Mouse (Mus musculus) kidney, embryonic 16.5 days (tissue): ENCODE data around the gene Polr3h. TPM values are rescaled to one million over a fixed set of nuclear protein-coding genes. Genes with fewer than 3 reads are reported as not detected.

Experiments
- ATAC-seq: fragments of 200-750 bp; cut with Nextera tagmentation; 2 replicates; pipeline ENCODE4 v1.8.0; 2017; ENCODE audit warnings: moderate TSS enrichment; ENCODE audit not compliant: low FRiP score, low TSS enrichment
- H3K27ac ChIP-seq: fragments of 300-500 bp; sonication (generic); 2 replicates; pipeline ENCODE4 v1.5.1; 2014; ENCODE audit warnings: low read length
- H3K27me3 ChIP-seq: fragments of 300-500 bp; sonication (generic); 2 replicates; pipeline ENCODE4 v1.6.1; 2014; ENCODE audit warnings: low read length, control low read depth, mixed read lengths; ENCODE audit not compliant: insufficient read depth
- H3K36me3 ChIP-seq: fragments of 300-500 bp; sonication (generic); 2 replicates; pipeline ENCODE4 v1.6.1; 2014; ENCODE audit warnings: low read length, control low read depth, mixed read lengths; ENCODE audit not compliant: insufficient read depth
- H3K4me1 ChIP-seq: fragments of 300-500 bp; sonication (generic); 2 replicates; pipeline ENCODE4 v1.6.1; 2014; ENCODE audit warnings: low read length, control low read depth, mixed read lengths; ENCODE audit not compliant: insufficient read depth
- H3K4me2 ChIP-seq: fragments of 300-500 bp; sonication (generic); replicated peaks from 2 replicates; pipeline ENCODE4 v1.6.1; 2014; ENCODE audit warnings: low read depth, low read length
- H3K4me3 ChIP-seq: fragments of 300-500 bp; sonication (generic); 2 replicates; pipeline ENCODE4 v1.5.1; 2014; ENCODE audit warnings: mild to moderate bottlenecking, low read length
- H3K9ac ChIP-seq: fragments of 300-500 bp; sonication (generic); replicated peaks from 2 replicates; pipeline ENCODE4 v1.6.1; 2014; ENCODE audit warnings: low read length
- H3K9me3 ChIP-seq: fragments of 300-500 bp; sonication (generic); 2 replicates; pipeline ENCODE4 v1.6.1; 2016; ENCODE audit warnings: low read length, control low read depth
- WGBS: fragments of 180-500 bp; shearing (Covaris S2); extraction: QIAGEN DNeasy Blood & Tissue Kit; methylation state at CpG from one replicate; pipeline ENCODE4 v1.1.7; 2014; 5-methylcytosine and 5-hydroxymethylcytosine counted together
- polyA plus RNA-seq: library from polyadenylated mRNA; unstranded; fragments of >200 nt; fragmentation: Nextera tagmentation; extraction: Ambion mirVana; gene quantifications from 2 replicates; pipeline ENCODE4 v1.2.1, GENCODE M21; 2015

The Polr3h gene
- polyA plus RNA-seq, 1 experiment from 2014 or later = 98.5 TPM

DNA sequence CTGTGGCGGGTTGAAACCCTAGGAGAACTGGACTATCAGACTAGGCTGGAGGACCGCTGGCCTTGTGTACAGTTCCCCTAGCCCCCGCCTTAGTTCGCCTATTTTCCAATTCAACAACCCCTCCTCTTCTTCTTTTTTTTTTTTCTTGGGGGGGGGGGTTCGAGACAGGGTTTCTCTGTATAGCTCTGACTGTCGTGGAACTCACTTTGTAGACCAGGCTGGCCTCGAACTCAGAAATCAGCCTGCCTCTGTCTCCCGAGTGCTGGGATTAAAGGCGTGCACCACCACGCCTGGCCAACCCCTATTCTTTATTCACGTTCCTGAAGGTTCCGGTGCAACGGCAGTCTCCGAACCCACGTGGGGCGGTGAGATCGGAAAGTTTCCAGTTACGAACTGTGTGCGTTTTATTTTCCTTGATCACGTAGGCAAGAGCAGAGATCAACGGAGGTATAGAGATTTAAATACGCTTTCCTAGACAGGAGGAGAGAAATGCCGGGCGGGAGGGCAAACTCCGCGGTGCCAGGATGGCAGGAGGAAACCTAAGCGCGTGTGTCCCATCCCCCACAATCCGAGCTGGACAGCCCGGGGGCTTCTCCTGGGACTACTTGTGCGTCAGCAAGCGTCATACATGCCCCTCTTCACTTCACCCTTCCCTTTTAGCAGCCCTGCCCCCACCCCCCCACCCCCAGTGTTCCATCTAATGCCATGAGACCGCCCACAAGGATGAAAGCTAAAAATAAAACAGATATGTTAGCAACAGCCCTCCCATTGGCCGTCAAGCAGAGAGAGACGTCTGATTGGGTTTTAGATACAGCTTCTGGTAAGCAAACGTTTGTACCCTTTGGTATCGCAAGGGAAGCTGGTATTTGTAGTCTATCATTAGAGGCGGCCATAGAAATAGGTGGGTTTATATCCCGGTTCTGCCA, 66.4 kb downstream of the Polr3h start:
- Histone ChIP-seq H3K36me3 (peaks cover 6% of the 10 kb centered on the region; the same call in 1 of the 2 replicates), H3K4me2 (peak overlapping the region; percentile 89), H3K27me3 (no peaks in the 10 kb centered on the region), H3K9me3 (no peaks in the 10 kb centered on the region), H3K4me1 (peaks cover 27% of the 10 kb centered on the region), H3K9ac (peak overlapping the region; percentile 99), H3K27ac (peak overlapping the region; percentile 99), H3K4me3 (peak overlapping the region; percentile 99)
- ATAC-seq = peak; percentile 87
- WGBS = under 1% methylated on average over 39 of the region's 39 CpGs

DNA sequence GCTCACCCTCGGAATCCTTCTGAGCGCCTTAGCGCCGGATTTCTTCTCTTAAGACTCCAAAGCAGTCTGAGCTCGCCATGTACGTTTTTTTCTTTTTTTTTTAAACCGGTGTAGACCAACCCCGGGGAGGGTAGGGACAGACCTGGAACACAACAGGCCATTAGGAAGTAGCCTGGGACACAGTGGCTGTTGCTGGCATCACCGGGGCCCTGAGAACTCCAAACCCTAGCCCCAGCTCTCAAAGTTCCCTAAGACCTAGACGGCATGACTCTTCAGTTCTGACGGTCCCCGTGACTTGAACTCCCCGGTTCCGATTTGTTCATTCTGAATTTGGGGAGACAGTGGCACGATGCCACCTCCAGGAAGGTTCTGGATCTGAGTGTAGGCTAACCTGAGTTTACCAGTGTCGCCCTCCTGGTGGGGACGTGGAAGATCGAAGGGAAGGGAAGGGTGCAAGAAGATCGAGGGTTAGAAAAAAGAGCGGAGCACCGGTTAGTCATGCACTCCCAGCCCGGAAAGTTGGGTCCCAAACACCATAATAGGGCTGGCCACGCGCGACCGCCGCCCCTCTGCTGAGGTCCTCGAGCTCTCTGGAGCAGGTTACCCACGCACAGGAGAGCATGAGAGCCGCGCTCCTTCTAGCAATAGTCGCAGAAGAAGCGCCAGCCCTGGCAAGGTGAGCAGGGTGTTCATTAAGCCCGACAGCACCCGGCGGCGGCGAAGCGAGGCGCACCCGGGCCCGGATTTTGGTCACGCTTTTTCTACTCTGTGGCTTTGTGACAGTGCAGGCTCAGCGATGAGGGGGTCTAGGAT, 67.3 kb downstream of the Polr3h start, which contains the start of gene Tob2:
Gene Tob2, minus strand, starts transcription at position 280 of the 813 bp plus-strand sequence.
- H3K9me3 ChIP-seq = no peaks in the 10 kb centered on the region
- ATAC-seq = peak; percentile 21
- H3K4me3 ChIP-seq = peak within 1 kb of the TSS; percentile 99
- H3K36me3 ChIP-seq = peaks cover 8% of the 10 kb centered on the region; the same call in 1 of the 2 replicates
- peak within 1 kb of the TSS; percentile 99 for H3K9ac ChIP-seq
- peaks cover 27% of the 10 kb centered on the region for H3K4me1 ChIP-seq
- peak within 1 kb of the TSS; percentile 89 for H3K4me2 ChIP-seq
- WGBS = under 1% methylated on average over 44 of the region's 44 CpGs
- H3K27me3 ChIP-seq = no peaks in the 10 kb centered on the region
- H3K27ac ChIP-seq = peak within 1 kb of the TSS; percentile 99

DNA sequence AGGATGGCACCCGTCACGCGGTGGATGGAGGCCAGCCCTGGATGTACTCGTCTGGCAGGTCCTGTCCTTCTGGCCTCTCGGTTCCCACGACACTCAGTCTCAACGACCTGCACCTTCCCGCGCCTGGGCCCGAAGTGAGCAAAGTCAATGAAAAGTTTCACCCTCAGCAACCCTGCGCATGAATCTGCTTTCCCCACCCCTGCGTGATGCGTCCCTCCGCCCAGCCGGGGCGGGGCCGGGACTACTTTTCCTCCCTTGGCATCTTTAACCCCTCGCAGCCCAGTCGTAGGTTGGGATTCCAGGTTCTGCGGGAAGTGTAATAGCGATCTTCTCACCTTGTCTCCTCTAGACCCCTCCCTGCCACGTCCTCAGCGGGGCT, 67.9 kb downstream of the Polr3h start:
- WGBS = 0% methylated on average over 23 of the region's 23 CpGs
- ATAC-seq = peak; percentile 32
- no peaks in the 10 kb centered on the region for H3K27me3 ChIP-seq
- peak overlapping the region; percentile 99 for H3K4me3 ChIP-seq
- peak overlapping the region; percentile 99 for H3K9ac ChIP-seq
- H3K9me3 ChIP-seq = no peaks in the 10 kb centered on the region
- peaks cover 8% of the 10 kb centered on the region; the same call in 1 of the 2 replicates for H3K36me3 ChIP-seq
- H3K4me2 ChIP-seq = peak overlapping the region; percentile 89
- peaks cover 27% of the 10 kb centered on the region for H3K4me1 ChIP-seq
- H3K27ac ChIP-seq = peak overlapping the region; percentile 99

DNA sequence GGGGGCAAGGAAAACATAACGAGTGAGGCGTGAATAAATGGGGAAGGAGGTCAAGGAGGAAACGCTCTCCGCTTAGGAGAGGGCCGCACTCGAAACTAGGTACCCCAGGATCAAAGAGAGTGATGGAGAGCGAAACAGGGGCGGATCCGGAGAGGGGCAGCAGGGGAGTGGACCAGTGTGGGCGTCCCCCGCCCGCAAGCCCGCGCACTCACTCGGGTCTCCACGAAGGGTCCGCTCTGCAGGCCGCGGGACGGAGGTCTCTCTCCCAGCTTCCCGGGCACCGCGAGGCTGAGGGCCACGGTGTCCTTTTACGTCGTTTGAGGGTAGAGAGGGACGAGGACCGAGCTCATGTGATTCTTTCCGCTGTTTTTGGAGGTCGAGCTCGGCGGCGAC, 68.3 kb downstream of the Polr3h start:
- ATAC-seq = 0 out of 2 replicates have a peak, but pooled peaks have one; percentile 4
- Histone ChIP-seq H3K9me3 (no peaks in the 10 kb centered on the region), H3K4me1 (peaks cover 27% of the 10 kb centered on the region), H3K36me3 (peaks cover 11% of the 10 kb centered on the region; the same call in 1 of the 2 replicates), H3K9ac (peak overlapping the region; percentile 99), H3K27ac (peak overlapping the region; percentile 99), H3K27me3 (no peaks in the 10 kb centered on the region), H3K4me3 (peak overlapping the region; percentile 99), H3K4me2 (peak overlapping the region; percentile 89)
- 0% methylated on average over 33 of the region's 33 CpGs for WGBS

DNA sequence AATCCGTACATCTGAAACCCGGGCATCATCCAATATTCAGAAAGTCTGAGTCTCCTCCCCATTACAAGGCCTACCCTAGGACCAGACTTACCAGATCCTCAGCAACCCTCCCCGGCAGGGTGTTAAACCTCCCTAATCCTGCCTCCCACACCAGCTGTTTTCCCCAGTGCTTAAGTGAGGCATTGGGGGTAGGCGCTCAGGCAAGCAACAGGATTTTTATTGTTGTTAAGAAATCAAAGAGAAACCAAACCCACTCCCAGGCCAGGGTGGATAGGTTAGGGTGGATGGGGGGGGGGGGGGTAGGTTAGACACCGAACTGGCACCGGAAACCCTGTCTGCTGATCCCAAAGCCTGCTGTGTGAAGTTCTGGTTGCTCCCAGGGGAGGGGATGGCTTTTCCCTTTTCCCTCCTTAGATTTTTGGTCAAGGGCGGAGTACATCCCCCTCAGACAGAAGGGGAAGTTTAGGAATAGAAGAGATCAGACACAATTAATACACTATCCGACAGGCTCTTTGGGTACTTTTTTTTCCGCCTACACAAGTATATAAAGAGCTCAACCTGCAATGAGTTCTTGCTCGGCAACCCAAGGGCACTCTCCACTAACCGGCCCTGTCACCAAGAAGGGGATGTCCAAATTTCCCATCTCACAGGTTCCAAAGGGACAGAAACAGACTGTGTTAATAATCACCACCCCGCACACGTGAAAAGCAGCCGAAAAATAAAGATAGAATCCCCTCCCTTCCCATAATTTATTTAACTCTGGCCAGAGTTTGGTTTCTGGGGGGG, 68.9 kb downstream of the Polr3h start:
- no peaks in the 10 kb centered on the region for H3K9me3 ChIP-seq
- H3K4me3 ChIP-seq = peak overlapping the region; percentile 99
- ATAC-seq = no peak
- peaks cover 27% of the 10 kb centered on the region for H3K4me1 ChIP-seq
- peak overlapping the region; percentile 89 for H3K4me2 ChIP-seq
- WGBS = under 1% methylated on average over 14 of the region's 14 CpGs
- H3K9ac ChIP-seq = peak overlapping the region; percentile 99
- peaks cover 16% of the 10 kb centered on the region; the same call in 1 of the 2 replicates for H3K36me3 ChIP-seq
- no peaks in the 10 kb centered on the region for H3K27me3 ChIP-seq
- H3K27ac ChIP-seq = peak overlapping the region; percentile 99

DNA sequence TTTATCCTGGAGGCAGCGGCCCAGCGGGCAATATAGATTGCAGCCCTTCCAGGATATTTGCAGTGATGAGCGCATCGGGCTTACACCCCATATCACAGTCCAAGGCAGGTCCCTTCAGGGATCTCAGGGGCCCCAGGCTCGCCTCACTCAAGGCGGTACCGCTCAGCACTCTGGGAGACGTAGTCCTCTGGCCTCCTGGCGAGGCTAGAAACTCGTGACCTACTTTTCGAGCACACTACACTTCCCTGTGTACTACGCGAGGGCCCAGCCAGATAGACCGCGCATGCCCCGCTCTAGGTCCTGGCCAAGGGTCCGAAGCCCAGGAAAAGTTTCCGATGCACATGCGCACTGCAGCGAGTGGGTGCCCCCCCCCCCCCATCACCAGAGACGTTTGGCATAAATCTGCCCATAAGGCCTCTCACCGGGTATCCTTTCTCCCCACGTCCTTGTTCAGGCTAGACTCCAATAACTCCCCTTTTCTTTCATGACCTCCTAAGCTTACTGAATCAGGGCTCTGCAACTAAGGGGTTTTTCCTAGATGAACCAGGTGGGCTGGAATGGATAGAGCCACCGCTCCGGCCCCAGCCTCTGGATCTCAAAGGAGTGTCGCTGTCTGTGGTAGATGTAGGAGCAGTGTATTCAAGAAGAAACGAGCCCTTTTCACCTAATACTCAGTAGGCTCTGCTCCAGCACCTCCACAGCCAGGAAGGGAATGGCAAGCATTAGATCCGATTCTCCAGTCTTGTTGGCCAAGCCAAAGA, 69.8 kb downstream of the Polr3h start:
- peak overlapping the region; percentile 99 for H3K9ac ChIP-seq
- no peaks in the 10 kb centered on the region for H3K9me3 ChIP-seq
- peak overlapping the region; percentile 89 for H3K4me2 ChIP-seq
- ATAC-seq = peak; percentile 90
- peak overlapping the region; percentile 99 for H3K27ac ChIP-seq
- H3K36me3 ChIP-seq = peaks cover 25% of the 10 kb centered on the region
- peak overlapping the region; percentile 99 for H3K4me3 ChIP-seq
- H3K27me3 ChIP-seq = no peaks in the 10 kb centered on the region
- under 1% methylated on average over 28 of the region's 28 CpGs for WGBS
- H3K4me1 ChIP-seq = peaks cover 27% of the 10 kb centered on the region

DNA sequence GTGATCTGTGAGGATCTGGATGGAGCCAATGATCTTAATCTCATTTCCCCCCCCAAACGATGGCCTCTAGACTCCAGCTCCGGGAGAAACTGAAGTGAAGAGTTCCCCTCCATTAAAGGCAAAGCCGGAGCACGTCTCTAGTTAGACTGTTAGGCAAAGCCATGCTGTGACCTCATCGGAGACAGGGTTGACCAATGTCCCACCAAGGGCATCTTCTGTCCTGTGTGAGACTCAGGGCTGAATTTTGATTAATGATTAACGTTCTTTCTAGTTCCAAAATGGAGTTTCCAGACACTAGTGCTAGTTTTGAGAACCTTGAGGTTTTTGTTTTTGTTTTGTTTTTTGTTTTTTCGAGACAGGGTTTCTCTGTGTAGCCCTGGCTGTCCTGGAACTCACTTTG, 73.0 kb downstream of the Polr3h start:
- no peaks in the 10 kb centered on the region for H3K27me3 ChIP-seq
- no peak overlapping the region for H3K4me3 ChIP-seq
- peaks cover 12% of the 10 kb centered on the region for H3K4me1 ChIP-seq
- H3K9ac ChIP-seq = no peak overlapping the region
- 79% methylated on average over 7 of the region's 7 CpGs for WGBS
- H3K9me3 ChIP-seq = no peaks in the 10 kb centered on the region
- no peak for ATAC-seq
- peaks cover 49% of the 10 kb centered on the region for H3K36me3 ChIP-seq
- no peak overlapping the region for H3K4me2 ChIP-seq
- H3K27ac ChIP-seq = no peak overlapping the region

DNA sequence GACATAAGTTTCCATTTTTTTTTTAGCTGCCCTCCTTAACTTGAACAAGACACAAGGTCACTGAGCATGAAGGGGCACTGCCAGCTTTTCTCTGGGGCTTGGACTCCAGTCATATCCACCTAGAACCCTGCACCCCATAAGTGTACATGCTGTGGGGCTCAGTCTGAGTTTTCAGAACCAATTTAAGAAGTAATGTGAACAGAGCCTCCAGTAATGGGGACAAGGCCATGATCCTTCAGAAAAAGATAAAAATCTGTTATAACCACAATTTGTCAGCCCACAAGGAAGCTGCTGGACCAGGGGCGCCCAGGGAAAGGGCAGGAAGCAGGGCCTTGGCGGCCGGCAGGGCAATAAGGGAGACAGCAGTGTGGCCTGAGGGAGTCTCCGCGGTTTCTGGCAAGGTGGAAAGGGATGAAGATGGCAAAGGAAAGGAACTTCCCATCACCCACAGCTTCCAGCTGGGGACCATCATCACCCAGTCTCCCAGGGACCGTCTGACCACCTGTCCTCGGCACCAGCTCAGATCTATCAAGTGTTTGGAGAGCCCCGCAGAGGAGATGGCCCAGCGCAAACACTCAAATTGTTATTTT, 73.5 kb downstream of the Polr3h start:
- Histone ChIP-seq H3K27ac (no peak overlapping the region), H3K9me3 (no peaks in the 10 kb centered on the region), H3K4me2 (no peak overlapping the region), H3K4me3 (no peak overlapping the region), H3K9ac (no peak overlapping the region), H3K36me3 (peaks cover 49% of the 10 kb centered on the region), H3K27me3 (no peaks in the 10 kb centered on the region), H3K4me1 (peaks cover 12% of the 10 kb centered on the region)
- 87% methylated on average over 9 of the region's 9 CpGs for WGBS
- ATAC-seq = no peak
